Mouse (Mus musculus) liver, embryonic 14.5 days (tissue): ENCODE data around the gene Baiap2. TPM values are rescaled to one million over a fixed set of nuclear protein-coding genes. Genes with fewer than 3 reads are reported as not detected.

Source experiments
- ATAC-seq: fragments of 200-750 bp; cut with Nextera tagmentation; 2 replicates; pipeline ENCODE4 v1.8.0; 2017; ENCODE audit warnings: moderate number of reproducible peaks, mild to moderate bottlenecking, moderate library complexity; ENCODE audit not compliant: insufficient read depth
- DNase-seq, 3 experiments: peaks; one replicate each; pipeline ENCODE4 v3.0.0-alpha.2; 2012 to 2013; ENCODE audit warnings: low read depth in 3 of 3, low spot score in 3 of 3
- H3K27ac ChIP-seq: fragments of 300-500 bp; sonication (generic); 2 replicates; pipeline ENCODE4 v1.5.1; 2014; ENCODE audit warnings: moderate library complexity, mild to moderate bottlenecking, control low read depth, inconsistent platforms
- H3K27me3 ChIP-seq: fragments of 300-500 bp; sonication (generic); 2 replicates; pipeline ENCODE4 v1.6.1; 2014; ENCODE audit warnings: mild to moderate bottlenecking, low read length, moderate library complexity; ENCODE audit not compliant: control insufficient read depth, insufficient read depth
- H3K36me3 ChIP-seq: fragments of 300-500 bp; sonication (generic); replicated peaks from 2 replicates; pipeline ENCODE4 v1.6.1; 2014; ENCODE audit warnings: low read depth; ENCODE audit not compliant: control insufficient read depth, insufficient read depth
- H3K4me1 ChIP-seq, 2 experiments: fragments of 200-500 bp in 1 of 2; fragments of 300-500 bp in 1 of 2; sonication (generic) in 1 of 2; replicated peaks; 2 replicates each; pipeline ENCODE4 v1.6.1; 2012 to 2014; ENCODE audit warnings: antibody characterized with exemption in 1 of 2, inconsistent platforms in 1 of 2, low read length in 1 of 2; ENCODE audit not compliant: control insufficient read depth in 2 of 2, insufficient read depth in 2 of 2
- H3K4me2 ChIP-seq: fragments of 300-500 bp; sonication (generic); 2 replicates; pipeline ENCODE4 v1.6.1; 2014; ENCODE audit warnings: low read depth, mild to moderate bottlenecking, control low read depth, moderate library complexity
- H3K4me3 ChIP-seq, 2 experiments: fragments of 200-500 bp in 1 of 2; fragments of 300-500 bp in 1 of 2; sonication (generic) in 1 of 2; 2 replicates each; pipeline ENCODE4 v1.5.1; 2012 to 2014; ENCODE audit warnings: low read depth in 2 of 2, low read length in 2 of 2, mild to moderate bottlenecking in 2 of 2, control low read depth in 1 of 2, inconsistent platforms in 1 of 2, moderate library complexity in 1 of 2; ENCODE audit not compliant: insufficient read depth in 1 of 2
- H3K9ac ChIP-seq: fragments of 300-500 bp; sonication (generic); replicated peaks from 2 replicates; pipeline ENCODE4 v1.6.1; 2014; ENCODE audit warnings: mild to moderate bottlenecking, control low read depth, moderate library complexity
- H3K9me3 ChIP-seq: fragments of 300-500 bp; sonication (generic); 2 replicates; pipeline ENCODE4 v1.6.1; 2016; ENCODE audit warnings: low read length, mixed read lengths; ENCODE audit not compliant: control insufficient read depth
- CTCF ChIP-seq: IDR thresholded peaks from 2 replicates; pipeline ENCODE4 v1.5.1; 2016; ENCODE audit warnings: antibody characterized with exemption, low read depth, control low read depth
- EP300 ChIP-seq: IDR thresholded peaks from 2 replicates; pipeline ENCODE4 v1.6.1; 2016; ENCODE audit warnings: antibody characterized with exemption, low read depth
- WGBS: fragments of 180-500 bp; shearing (Covaris S2); extraction: QIAGEN DNeasy Blood & Tissue Kit; methylation state at CpG from one replicate; pipeline ENCODE4 v1.1.7; 2014; ENCODE audit not compliant: insufficient replicate concordance; 5-methylcytosine and 5-hydroxymethylcytosine counted together
- polyA plus RNA-seq, 2 experiments: library from polyadenylated mRNA; depleted of rRNA in 1 of 2; stranded (reverse) in 1 of 2; unstranded in 1 of 2; fragments of >200 nt; fragmentation: Nextera tagmentation in 1 of 2; extraction: Ambion mirVana in 1 of 2; gene quantifications; 2 replicates each; pipeline versions ENCODE4 v1.2.1 to v1.2.3; 2012 to 2014

The Baiap2 gene
- polyA plus RNA-seq, 2 experiments: 4.2 to 5.6 TPM

- 64% methylated on average over 2 of the region's 2 CpGs for WGBS
- no peak for DNase-seq
These were observed 25.3 kb downstream of the Baiap2 start for GRCm38 (mm10) chr11:119967892-119968291.

GRCm38 (mm10) chr11:119970021-119970851 is 27.7 kb downstream of the Baiap2 start:
- no peak overlapping the region for H3K4me3 ChIP-seq
- no peak overlapping the region for H3K27ac ChIP-seq
- no peaks in the 10 kb centered on the region for H3K36me3 ChIP-seq
- no peak overlapping the region for H3K9ac ChIP-seq
- H3K27me3 ChIP-seq: no peaks in the 10 kb centered on the region
- H3K9me3 ChIP-seq: no peaks in the 10 kb centered on the region
- peak; percentile 41; the same call in 1 of the 2 replicates for ATAC-seq
- H3K4me1 ChIP-seq: no peaks in the 10 kb centered on the region
- TF ChIP-seq EP300 (no peak), CTCF (no peak)
- H3K4me2 ChIP-seq: no peak overlapping the region
- DNase-seq: peak; percentile 13 to 28 (median 22)
- WGBS: 58% methylated on average over 12 of the region's 12 CpGs

More at GRCm38 (mm10) chr11:119967892-119968291, 25.3 kb downstream of the Baiap2 start:
- Histone ChIP-seq H3K4me3 (no peak overlapping the region), H3K9me3 (no peaks in the 10 kb centered on the region), H3K9ac (no peak overlapping the region), H3K36me3 (no peaks in the 10 kb centered on the region), H3K27ac (no peak overlapping the region), H3K4me1 (no peaks in the 10 kb centered on the region), H3K27me3 (no peaks in the 10 kb centered on the region), H3K4me2 (no peak overlapping the region)
- TF ChIP-seq EP300 (no peak), CTCF (no peak)
- ATAC-seq: no peak

GRCm38 (mm10) chr11:119973789-119974188 is 31.2 kb downstream of the Baiap2 start:
- TF ChIP-seq EP300: no peak
- TF ChIP-seq CTCF: no peak
- Histone ChIP-seq H3K27me3 (no peaks in the 10 kb centered on the region), H3K4me1 (no peaks in the 10 kb centered on the region), H3K4me2 (no peak overlapping the region), H3K9me3 (no peaks in the 10 kb centered on the region), H3K4me3 (no peak overlapping the region), H3K27ac (no peak overlapping the region), H3K36me3 (no peaks in the 10 kb centered on the region), H3K9ac (no peak overlapping the region)
- 55% methylated on average over 4 of the region's 4 CpGs for WGBS
- no peak for DNase-seq
- ATAC-seq: no peak

- Histone ChIP-seq H3K27ac (no peak overlapping the region), H3K4me2 (no peak overlapping the region), H3K9me3 (no peaks in the 10 kb centered on the region), H3K9ac (no peak overlapping the region), H3K27me3 (no peaks in the 10 kb centered on the region), H3K4me3 (no peak overlapping the region), H3K36me3 (no peaks in the 10 kb centered on the region), H3K4me1 (no peaks in the 10 kb centered on the region)
- ATAC-seq (no peak), DNase-seq (no peak)
- TF ChIP-seq CTCF: no peak
- no peak for TF ChIP-seq EP300
- WGBS: 59% methylated on average over 8 of the region's 8 CpGs
These were observed 33.4 kb downstream of the Baiap2 start for GRCm38 (mm10) chr11:119975739-119976501.

- Histone ChIP-seq H3K9ac (no peak overlapping the region), H3K27me3 (no peaks in the 10 kb centered on the region), H3K4me1 (no peaks in the 10 kb centered on the region), H3K4me2 (no peak overlapping the region), H3K4me3 (no peak overlapping the region), H3K36me3 (no peaks in the 10 kb centered on the region), H3K27ac (no peak overlapping the region), H3K9me3 (no peaks in the 10 kb centered on the region)
- no peak for DNase-seq
- ATAC-seq: no peak
- no peak for TF ChIP-seq EP300
- TF ChIP-seq CTCF: no peak
- 73% methylated on average over 4 of the region's 4 CpGs for WGBS
These were observed 36.1 kb downstream of the Baiap2 start for GRCm38 (mm10) chr11:119978701-119979100.
